Mouse (Mus musculus) frontal cortex, postnatal 14 days (tissue): ENCODE measurements around the gene E2f6.

Source experiments
- DNase-seq, 2 experiments: peaks; one replicate each; pipeline ENCODE4 v3.0.0; 2022; ENCODE audit warnings: low spot score in 2 of 2

E2f6 gene

GRCm38 (mm10) chr12:16810525-16811431 lies at the start of gene E2f6:
Gene E2f6 (plus strand): TSS chr12:16810963.
- peak; percentile 60 to 73 for DNase-seq

GRCm38 (mm10) chr12:16761461-16761860 lies 49.3 kb upstream of the E2f6 start:
- no peak for DNase-seq

- DNase-seq, result no peak
These were observed 46.9 kb upstream of the E2f6 start for GRCm38 (mm10) chr12:16763649-16764422.

GRCm38 (mm10) chr12:16764776-16765445 lies 45.9 kb upstream of the E2f6 start:
- no peak for DNase-seq

GRCm38 (mm10) chr12:16768251-16768650 lies 42.5 kb upstream of the E2f6 start:
- no peak for DNase-seq

GRCm38 (mm10) chr12:16768711-16769110 lies 42.1 kb upstream of the E2f6 start:
- no peak for DNase-seq

- no peak for DNase-seq
These were observed 41.1 kb upstream of the E2f6 start for GRCm38 (mm10) chr12:16769601-16770165.

- DNase-seq, result no peak
These were observed 36.2 kb upstream of the E2f6 start for GRCm38 (mm10) chr12:16774605-16775004.

- no peak for DNase-seq
These were observed 35.4 kb upstream of the E2f6 start for GRCm38 (mm10) chr12:16775351-16775750.

GRCm38 (mm10) chr12:16778523-16778922 lies 32.2 kb upstream of the E2f6 start:
- no peak for DNase-seq

GRCm38 (mm10) chr12:16779165-16779564 lies 31.6 kb upstream of the E2f6 start:
- no peak for DNase-seq

GRCm38 (mm10) chr12:16780320-16780719 lies 30.4 kb upstream of the E2f6 start:
- no peak for DNase-seq

GRCm38 (mm10) chr12:16781034-16781746 lies 29.6 kb upstream of the E2f6 start:
- no peak for DNase-seq

GRCm38 (mm10) chr12:16788600-16788999 lies 22.2 kb upstream of the E2f6 start:
- DNase-seq, result no peak

GRCm38 (mm10) chr12:16789199-16789598 lies 21.6 kb upstream of the E2f6 start:
- DNase-seq, result no peak

GRCm38 (mm10) chr12:16789756-16790155 lies 21.0 kb upstream of the E2f6 start:
- no peak for DNase-seq

- DNase-seq, result no peak
These were observed 20.3 kb upstream of the E2f6 start for GRCm38 (mm10) chr12:16790456-16790855.

- DNase-seq, result no peak
These were observed 17.4 kb upstream of the E2f6 start for GRCm38 (mm10) chr12:16793371-16793770.

- no peak for DNase-seq
These were observed 15.0 kb upstream of the E2f6 start for GRCm38 (mm10) chr12:16795781-16796180.

GRCm38 (mm10) chr12:16798894-16799293 lies 11.9 kb upstream of the E2f6 start:
- no peak for DNase-seq

GRCm38 (mm10) chr12:16799928-16800258 lies 10.9 kb upstream of the E2f6 start:
- no peak for DNase-seq
